Mouse (Mus musculus): ENCODE measurements around the gene Carnmt1. TPM values are rescaled to one million over a fixed set of nuclear protein-coding genes. Genes with fewer than 3 reads are reported as not detected.

Gene Carnmt1
- total and polyA plus RNA-seq, 2 experiments from 2014 or later = 8.2 to 11.5 TPM

- 93% methylated on average over 4 of the region's 4 CpGs for WGBS
- no peak for ATAC-seq (ENCODE audit: low FRiP score)
- no peak overlapping the region for H3K4me3 ChIP-seq (ENCODE audit: low read depth, low read length)
Measured at GRCm38 (mm10) chr19:18649955-18650354, 20.6 kb upstream of the Carnmt1 start.

DNA sequence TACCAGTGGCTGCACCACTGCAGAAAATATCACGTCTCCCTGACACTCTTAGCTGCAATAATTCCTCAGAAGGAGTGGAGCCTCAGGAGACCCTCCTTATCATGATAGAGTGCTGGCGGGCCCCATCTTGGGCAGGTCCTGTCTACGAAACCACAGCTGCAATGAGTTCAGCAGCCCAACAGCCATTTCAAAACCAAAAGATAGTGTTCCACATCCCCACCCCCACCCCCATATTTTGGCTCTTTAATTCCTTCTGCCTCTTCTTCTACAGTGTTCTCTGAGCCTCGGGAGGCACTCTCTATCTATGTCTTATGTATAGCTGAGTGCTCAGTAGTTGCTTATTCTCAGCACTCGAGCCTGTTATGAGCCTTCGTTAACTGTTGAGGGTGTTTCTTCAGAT lies 20.1 kb upstream of the Carnmt1 start:
- TF ChIP-seq CTCF (IDR thresholded peaks at IDR 0.05) = no peak

More at GRCm38 (mm10) chr19:18649955-18650354, 20.6 kb upstream of the Carnmt1 start:
- Histone ChIP-seq H3K27me3 (ENCODE audit: insufficient read depth, low read length) (no peaks in the 10 kb centered on the region), H3K4me2 (ENCODE audit: low read depth, low read length, poor library complexity, severe bottlenecking) (no peak overlapping the region), H3K9ac (replicated peaks; ENCODE audit: low read length, poor library complexity, severe bottlenecking) (no peak overlapping the region), H3K9me3 (ENCODE audit: low read length) (no peaks in the 10 kb centered on the region), H3K36me3 (ENCODE audit: insufficient read depth, low read length) (no peaks in the 10 kb centered on the region), H3K27ac (ENCODE audit: low read depth, low read length) (no peak overlapping the region), H3K4me1 (ENCODE audit: insufficient read depth, low read length) (no peaks in the 10 kb centered on the region)
- TF ChIP-seq CTCF (IDR thresholded peaks at IDR 0.05) = no peak
- no peak for DNase-seq (ENCODE audit: low spot score)

DNA sequence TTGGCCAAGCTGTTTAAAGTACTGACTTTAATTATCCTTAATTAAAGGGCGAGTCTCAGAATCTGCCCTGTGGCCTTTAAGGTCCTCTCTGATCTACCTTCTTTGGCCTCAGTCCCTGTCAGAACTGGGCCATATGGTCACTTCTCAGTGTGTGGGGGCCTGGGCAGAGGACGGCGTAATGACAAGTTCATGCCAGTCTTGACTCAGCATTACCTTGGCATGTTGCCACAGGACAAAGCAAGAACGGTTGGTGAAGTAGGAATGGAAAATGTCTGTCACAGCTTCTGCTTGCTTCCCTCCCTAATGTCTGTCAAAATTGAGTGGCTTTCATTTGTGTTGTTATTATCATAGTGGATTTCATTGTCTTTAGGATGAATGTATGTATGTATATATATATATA lies 18.0 kb upstream of the Carnmt1 start:
- no peaks in the 10 kb centered on the region for H3K9me3 ChIP-seq (ENCODE audit: low read length)
- H3K9ac ChIP-seq (replicated peaks; ENCODE audit: low read length, poor library complexity, severe bottlenecking) = no peak overlapping the region
- no peaks in the 10 kb centered on the region for H3K27me3 ChIP-seq (ENCODE audit: insufficient read depth, low read length)
- no peak for TF ChIP-seq CTCF (IDR thresholded peaks at IDR 0.05)
- 74% methylated on average over 4 of the region's 4 CpGs for WGBS
- no peak overlapping the region for H3K27ac ChIP-seq (ENCODE audit: low read depth, low read length)
- H3K4me1 ChIP-seq (ENCODE audit: insufficient read depth, low read length) = no peaks in the 10 kb centered on the region
- H3K36me3 ChIP-seq (ENCODE audit: insufficient read depth, low read length) = no peaks in the 10 kb centered on the region
- ATAC-seq (ENCODE audit: low FRiP score) (no peak), DNase-seq (ENCODE audit: low spot score) (peak; percentile 71)
- H3K4me2 ChIP-seq (ENCODE audit: low read depth, low read length, poor library complexity, severe bottlenecking) = no peak overlapping the region
- no peak overlapping the region for H3K4me3 ChIP-seq (ENCODE audit: low read depth, low read length)

More for the DNA sequence above, 20.1 kb upstream of the Carnmt1 start:
- H3K27ac ChIP-seq (ENCODE audit: low read depth, low read length) = no peak overlapping the region
- H3K9ac ChIP-seq (replicated peaks; ENCODE audit: low read length, poor library complexity, severe bottlenecking) = no peak overlapping the region
- no peaks in the 10 kb centered on the region for H3K4me1 ChIP-seq (ENCODE audit: insufficient read depth, low read length)
- H3K27me3 ChIP-seq (ENCODE audit: insufficient read depth, low read length) = no peaks in the 10 kb centered on the region
- WGBS = 86% methylated on average over 6 of the region's 6 CpGs
- DNase-seq (ENCODE audit: low spot score) = no peak
- H3K4me2 ChIP-seq (ENCODE audit: low read depth, low read length, poor library complexity, severe bottlenecking) = no peak overlapping the region
- H3K9me3 ChIP-seq (ENCODE audit: low read length) = no peaks in the 10 kb centered on the region
- no peak overlapping the region for H3K4me3 ChIP-seq (ENCODE audit: low read depth, low read length)
- ATAC-seq (ENCODE audit: low FRiP score) = no peak
- H3K36me3 ChIP-seq (ENCODE audit: insufficient read depth, low read length) = no peaks in the 10 kb centered on the region

DNA sequence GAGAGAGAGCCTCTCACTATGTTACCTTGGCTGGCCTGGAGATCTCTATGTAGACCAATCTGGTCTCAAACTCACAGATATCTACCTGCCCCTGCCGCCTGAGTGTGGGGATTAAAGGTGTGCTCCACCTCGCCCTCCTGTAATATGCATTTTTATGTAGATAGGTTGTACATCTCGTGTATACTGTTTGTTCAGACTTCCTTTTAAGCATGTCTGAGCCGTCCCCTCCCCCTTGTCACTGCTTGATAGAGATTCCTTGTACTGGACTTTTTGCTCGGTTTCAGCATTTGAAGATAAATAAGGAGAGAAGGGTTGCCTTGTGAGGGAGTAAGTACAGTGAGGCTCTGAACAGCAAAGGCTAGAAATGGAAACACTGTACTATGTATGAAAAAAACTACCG lies 17.5 kb upstream of the Carnmt1 start:
- Histone ChIP-seq H3K4me1 (ENCODE audit: insufficient read depth, low read length) (no peaks in the 10 kb centered on the region), H3K9ac (replicated peaks; ENCODE audit: low read length, poor library complexity, severe bottlenecking) (no peak overlapping the region), H3K9me3 (ENCODE audit: low read length) (no peaks in the 10 kb centered on the region), H3K36me3 (ENCODE audit: insufficient read depth, low read length) (no peaks in the 10 kb centered on the region), H3K27ac (ENCODE audit: low read depth, low read length) (no peak overlapping the region), H3K27me3 (ENCODE audit: insufficient read depth, low read length) (no peaks in the 10 kb centered on the region), H3K4me2 (ENCODE audit: low read depth, low read length, poor library complexity, severe bottlenecking) (no peak overlapping the region), H3K4me3 (ENCODE audit: low read depth, low read length) (no peak overlapping the region)
- ATAC-seq (ENCODE audit: low FRiP score) (no peak), DNase-seq (ENCODE audit: low spot score) (no peak)
- 85% methylated on average over 6 of the region's 6 CpGs for WGBS
- no peak for TF ChIP-seq CTCF (IDR thresholded peaks at IDR 0.05)

DNA sequence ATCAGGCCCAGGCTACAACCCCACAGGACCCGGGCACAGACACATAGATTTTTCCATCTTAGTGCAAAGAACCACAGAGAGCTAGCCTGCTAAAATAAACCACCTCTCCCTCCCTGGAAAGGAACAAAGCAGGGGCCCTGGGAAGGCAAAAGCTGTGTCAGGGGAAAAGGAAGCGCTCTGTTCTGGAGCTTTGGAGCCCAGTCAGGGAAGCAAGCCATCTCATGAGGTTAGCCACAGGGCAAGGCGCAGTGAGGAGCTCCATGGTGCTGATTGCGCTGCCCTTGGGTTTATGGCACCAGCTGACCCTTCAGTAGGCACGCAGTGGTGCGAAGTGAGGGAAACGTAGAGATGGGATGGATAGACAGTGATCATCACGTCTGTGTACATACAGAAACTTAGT lies 16.2 kb upstream of the Carnmt1 start:
- H3K9me3 ChIP-seq (ENCODE audit: low read length) = no peaks in the 10 kb centered on the region
- no peak for ATAC-seq (ENCODE audit: low FRiP score)

GRCm38 (mm10) chr19:18654984-18655383 lies 15.6 kb upstream of the Carnmt1 start:
- no peak overlapping the region for H3K9ac ChIP-seq (replicated peaks; ENCODE audit: low read length, poor library complexity, severe bottlenecking)
- H3K4me3 ChIP-seq (ENCODE audit: low read depth, low read length) = no peak overlapping the region
- WGBS = 81% methylated on average over 5 of the region's 5 CpGs
- DNase-seq (ENCODE audit: low spot score) (no peak), ATAC-seq (ENCODE audit: low FRiP score) (no peak)
- H3K4me1 ChIP-seq (ENCODE audit: insufficient read depth, low read length) = no peaks in the 10 kb centered on the region
- H3K27me3 ChIP-seq (ENCODE audit: insufficient read depth, low read length) = no peaks in the 10 kb centered on the region
- no peak overlapping the region for H3K27ac ChIP-seq (ENCODE audit: low read depth, low read length)
- no peak for TF ChIP-seq CTCF (IDR thresholded peaks at IDR 0.05)
- H3K9me3 ChIP-seq (ENCODE audit: low read length) = no peaks in the 10 kb centered on the region
- no peaks in the 10 kb centered on the region for H3K36me3 ChIP-seq (ENCODE audit: insufficient read depth, low read length)
- no peak overlapping the region for H3K4me2 ChIP-seq (ENCODE audit: low read depth, low read length, poor library complexity, severe bottlenecking)

More for the DNA sequence above, 16.2 kb upstream of the Carnmt1 start:
- no peak for DNase-seq (ENCODE audit: low spot score)
- Histone ChIP-seq H3K4me1 (ENCODE audit: insufficient read depth, low read length) (no peaks in the 10 kb centered on the region), H3K4me3 (ENCODE audit: low read depth, low read length) (no peak overlapping the region), H3K9ac (replicated peaks; ENCODE audit: low read length, poor library complexity, severe bottlenecking) (no peak overlapping the region), H3K27me3 (ENCODE audit: insufficient read depth, low read length) (no peaks in the 10 kb centered on the region), H3K4me2 (ENCODE audit: low read depth, low read length, poor library complexity, severe bottlenecking) (no peak overlapping the region), H3K27ac (ENCODE audit: low read depth, low read length) (no peak overlapping the region), H3K36me3 (ENCODE audit: insufficient read depth, low read length) (no peaks in the 10 kb centered on the region)
- TF ChIP-seq CTCF (IDR thresholded peaks at IDR 0.05) = no peak
- WGBS = 93% methylated on average over 8 of the region's 8 CpGs

Measured in midbrain, postnatal 0 days (tissue).